Mouse (Mus musculus) bone marrow macrophage, adult 2 months (primary cell): ENCODE measurements at regions not wholly inside any gene's neighbourhood (a gene's known extent, or its start where the extent isn't known, plus 50 kb on each side); places are given as distances from the start of the nearest gene placed in this dataset.

ENCODE experiments used
- CTCF ChIP-seq: IDR thresholded peaks from 2 replicates; pipeline ENCODE4 v1.5.1; 2012; ENCODE audit warnings: low read depth, mild to moderate bottlenecking, low read length, moderate library complexity
- POLR2A ChIP-seq: IDR thresholded peaks from 2 replicates; pipeline ENCODE4 v1.6.1; 2012; ENCODE audit warnings: mild to moderate bottlenecking, low read depth, low read length, borderline replicate concordance

GRCm38 (mm10) chr7:129938141-129938540, 346.5 kb downstream of the Wdr11 start:
- TF ChIP-seq POLR2A (no peak), CTCF (no peak)
